Mouse (Mus musculus): ENCODE data around the gene Kcnc1. TPM values are rescaled to one million over a fixed set of nuclear protein-coding genes. Genes with fewer than 3 reads are reported as not detected.

Gene Kcnc1
- polyA plus RNA-seq, 1 experiment from 2014 or later: 0.03 TPM

GRCm38 (mm10) chr7:46378123-46378522, 18.2 kb upstream of the Kcnc1 start:
- no peaks in the 10 kb centered on the region for H3K9me3 ChIP-seq (replicated peaks)
- H3K4me3 ChIP-seq: peak overlapping the region; percentile 42; the same call in 1 of the 2 replicates
- peaks cover 79% of the 10 kb centered on the region for H3K27me3 ChIP-seq (ENCODE audit: low read depth, poor library complexity, severe bottlenecking)
- no peak for DNase-seq (ENCODE audit: low spot score)
- no peaks in the 10 kb centered on the region for H3K36me3 ChIP-seq
- H3K4me1 ChIP-seq: peaks cover 28% of the 10 kb centered on the region
- H3K27ac ChIP-seq: no peak overlapping the region
- 4% methylated on average over 22 of the region's 22 CpGs for WGBS

GRCm38 (mm10) chr7:46378983-46379382, 17.3 kb upstream of the Kcnc1 start:
- H3K4me1 ChIP-seq: peaks cover 28% of the 10 kb centered on the region
- H3K27me3 ChIP-seq (ENCODE audit: low read depth, poor library complexity, severe bottlenecking): peaks cover 71% of the 10 kb centered on the region
- WGBS: 12% methylated on average over 16 of the region's 16 CpGs
- no peak overlapping the region for H3K4me3 ChIP-seq
- peak; percentile 71 for DNase-seq (ENCODE audit: low spot score)
- no peak overlapping the region for H3K27ac ChIP-seq
- no peaks in the 10 kb centered on the region for H3K9me3 ChIP-seq (replicated peaks)
- H3K36me3 ChIP-seq: no peaks in the 10 kb centered on the region

GRCm38 (mm10) chr7:46380625-46381024, 15.7 kb upstream of the Kcnc1 start:
- Histone ChIP-seq H3K27ac (no peak overlapping the region), H3K27me3 (ENCODE audit: low read depth, poor library complexity, severe bottlenecking) (peaks cover 54% of the 10 kb centered on the region), H3K4me1 (peaks cover 28% of the 10 kb centered on the region), H3K36me3 (no peaks in the 10 kb centered on the region), H3K4me3 (no peak overlapping the region), H3K9me3 (replicated peaks) (no peaks in the 10 kb centered on the region)
- 71% methylated on average over 9 of the region's 9 CpGs for WGBS
- DNase-seq (ENCODE audit: low spot score): no peak

- H3K36me3 ChIP-seq: no peaks in the 10 kb centered on the region
- no peak overlapping the region for H3K27ac ChIP-seq
- 89% methylated on average over 3 of the region's 3 CpGs for WGBS
- DNase-seq (ENCODE audit: low spot score): no peak
- no peaks in the 10 kb centered on the region for H3K4me1 ChIP-seq
- H3K4me3 ChIP-seq: no peak overlapping the region
- peaks cover 5% of the 10 kb centered on the region; the same call in 1 of the 2 replicates for H3K27me3 ChIP-seq (ENCODE audit: low read depth, poor library complexity, severe bottlenecking)
- H3K9me3 ChIP-seq (replicated peaks): no peaks in the 10 kb centered on the region
Observed at GRCm38 (mm10) chr7:46387430-46387829, 8.9 kb upstream of the Kcnc1 start.

- WGBS: 81% methylated on average over 10 of the region's 10 CpGs
- Histone ChIP-seq H3K27me3 (ENCODE audit: low read depth, poor library complexity, severe bottlenecking) (peaks cover 23% of the 10 kb centered on the region), H3K36me3 (no peaks in the 10 kb centered on the region), H3K4me1 (no peaks in the 10 kb centered on the region), H3K9me3 (replicated peaks) (no peaks in the 10 kb centered on the region), H3K4me3 (no peak overlapping the region), H3K27ac (no peak overlapping the region)
- no peak for DNase-seq (ENCODE audit: low spot score)
Observed at GRCm38 (mm10) chr7:46389456-46390085, 6.7 kb upstream of the Kcnc1 start.

- H3K27ac ChIP-seq: no peak overlapping the region
- DNase-seq (ENCODE audit: low spot score): no peak
- peaks cover 30% of the 10 kb centered on the region for H3K27me3 ChIP-seq (ENCODE audit: low read depth, poor library complexity, severe bottlenecking)
- no peak overlapping the region for H3K4me3 ChIP-seq
- no peaks in the 10 kb centered on the region for H3K4me1 ChIP-seq
- H3K9me3 ChIP-seq (replicated peaks): no peaks in the 10 kb centered on the region
- 81% methylated on average over 4 of the region's 4 CpGs for WGBS
- H3K36me3 ChIP-seq: no peaks in the 10 kb centered on the region
Observed at GRCm38 (mm10) chr7:46390226-46390625, 6.1 kb upstream of the Kcnc1 start.

GRCm38 (mm10) chr7:46391701-46392100, 4.6 kb upstream of the Kcnc1 start:
- DNase-seq (ENCODE audit: low spot score): no peak
- no peaks in the 10 kb centered on the region for H3K36me3 ChIP-seq
- no peak overlapping the region for H3K4me3 ChIP-seq
- H3K27me3 ChIP-seq (ENCODE audit: low read depth, poor library complexity, severe bottlenecking): peaks cover 44% of the 10 kb centered on the region
- H3K4me1 ChIP-seq: peaks cover 12% of the 10 kb centered on the region
- H3K27ac ChIP-seq: no peak overlapping the region
- no peaks in the 10 kb centered on the region for H3K9me3 ChIP-seq (replicated peaks)
- WGBS: 73% methylated on average over 5 of the region's 5 CpGs

- Histone ChIP-seq H3K36me3 (no peaks in the 10 kb centered on the region), H3K27me3 (ENCODE audit: low read depth, poor library complexity, severe bottlenecking) (peaks cover 54% of the 10 kb centered on the region), H3K4me1 (peaks cover 26% of the 10 kb centered on the region), H3K4me3 (no peak overlapping the region), H3K27ac (no peak overlapping the region), H3K9me3 (replicated peaks) (no peaks in the 10 kb centered on the region)
- peak; percentile 83 for DNase-seq (ENCODE audit: low spot score)
- 0% methylated on average over 2 of the region's 2 CpGs for WGBS
Observed at GRCm38 (mm10) chr7:46393116-46393515, 3.2 kb upstream of the Kcnc1 start.

- Histone ChIP-seq H3K9me3 (replicated peaks) (no peaks in the 10 kb centered on the region), H3K27me3 (ENCODE audit: low read depth, poor library complexity, severe bottlenecking) (peaks cover 62% of the 10 kb centered on the region), H3K4me1 (peaks cover 26% of the 10 kb centered on the region), H3K36me3 (no peaks in the 10 kb centered on the region), H3K27ac (no peak overlapping the region), H3K4me3 (no peak overlapping the region)
- 35% methylated on average over 12 of the region's 12 CpGs for WGBS
- no peak for DNase-seq (ENCODE audit: low spot score)
Observed at GRCm38 (mm10) chr7:46393718-46394511, 2.4 kb upstream of the Kcnc1 start.

GRCm38 (mm10) chr7:46394933-46395332, 1.4 kb upstream of the Kcnc1 start:
- Histone ChIP-seq H3K4me3 (no peak overlapping the region), H3K4me1 (peaks cover 26% of the 10 kb centered on the region), H3K27me3 (ENCODE audit: low read depth, poor library complexity, severe bottlenecking) (peaks cover 72% of the 10 kb centered on the region), H3K9me3 (replicated peaks) (no peaks in the 10 kb centered on the region), H3K36me3 (no peaks in the 10 kb centered on the region), H3K27ac (no peak overlapping the region)
- DNase-seq (ENCODE audit: low spot score): no peak
- 58% methylated on average over 4 of the region's 4 CpGs for WGBS

- no peak overlapping the region for H3K27ac ChIP-seq
- H3K4me3 ChIP-seq: no peak overlapping the region
- DNase-seq (ENCODE audit: low spot score): no peak
- no peaks in the 10 kb centered on the region for H3K36me3 ChIP-seq
- peaks cover 26% of the 10 kb centered on the region for H3K4me1 ChIP-seq
- H3K9me3 ChIP-seq (replicated peaks): no peaks in the 10 kb centered on the region
- WGBS: 36% methylated on average over 6 of the region's 6 CpGs
- H3K27me3 ChIP-seq (ENCODE audit: low read depth, poor library complexity, severe bottlenecking): peaks cover 78% of the 10 kb centered on the region
Observed at GRCm38 (mm10) chr7:46395571-46395970, 726 bp upstream of the Kcnc1 start.

GRCm38 (mm10) chr7:46396928-46397731, 833 bp downstream of the Kcnc1 start:
- H3K27me3 ChIP-seq (ENCODE audit: low read depth, poor library complexity, severe bottlenecking): peaks cover 94% of the 10 kb centered on the region
- WGBS: 2% methylated on average over 64 of the region's 64 CpGs

More at GRCm38 (mm10) chr7:46396928-46397731, 833 bp downstream of the Kcnc1 start:
- H3K9me3 ChIP-seq (replicated peaks): no peaks in the 10 kb centered on the region
- peak overlapping the region; percentile 58 for H3K4me3 ChIP-seq
- DNase-seq (ENCODE audit: low spot score): no peak
- no peak overlapping the region for H3K27ac ChIP-seq
- H3K4me1 ChIP-seq: peaks cover 26% of the 10 kb centered on the region
- no peaks in the 10 kb centered on the region for H3K36me3 ChIP-seq
